Mouse (Mus musculus) cortical plate, adult 2 months (tissue): ENCODE measurements around the gene Cers6. TPM values are rescaled to one million over a fixed set of nuclear protein-coding genes. Genes with fewer than 3 reads are reported as not detected.

ENCODE experiments used
- H3K27ac ChIP-seq: fragments of 200-500 bp; 2 replicates; pipeline ENCODE4 v1.5.1; 2012; ENCODE audit warnings: low read length, control low read depth, inconsistent platforms; ENCODE audit not compliant: insufficient read depth
- H3K4me1 ChIP-seq: fragments of 200-500 bp; 2 replicates; pipeline ENCODE4 v1.6.1; 2011; ENCODE audit warnings: low read length; ENCODE audit not compliant: control insufficient read depth, insufficient read depth
- H3K4me3 ChIP-seq: fragments of 200-500 bp; 2 replicates; pipeline ENCODE4 v1.5.1; 2011; ENCODE audit warnings: mild to moderate bottlenecking, low read length, control low read depth; ENCODE audit not compliant: insufficient read depth
- CTCF ChIP-seq: fragments of 200-500 bp; IDR thresholded peaks from 2 replicates; pipeline ENCODE4 v1.5.1; 2011; ENCODE audit warnings: mild to moderate bottlenecking, control low read depth, low read length; ENCODE audit not compliant: insufficient read depth; ENCODE audit errors: extremely low read depth
- POLR2A ChIP-seq: fragments of 200-500 bp; IDR thresholded peaks from 2 replicates; pipeline ENCODE4 v1.6.1; 2011; ENCODE audit warnings: mild to moderate bottlenecking, low read length, control low read depth; ENCODE audit not compliant: insufficient read depth; ENCODE audit errors: extremely low read depth
- polyA plus RNA-seq: library from polyadenylated mRNA; depleted of rRNA; stranded (reverse); fragments of >200 nt; gene quantifications from 2 replicates; pipeline ENCODE4 v1.2.3, GENCODE M21; 2012; rRNA removed

Gene Cers6
- polyA plus RNA-seq: 25.7 and 26.5 TPM in 2 replicates

DNA sequence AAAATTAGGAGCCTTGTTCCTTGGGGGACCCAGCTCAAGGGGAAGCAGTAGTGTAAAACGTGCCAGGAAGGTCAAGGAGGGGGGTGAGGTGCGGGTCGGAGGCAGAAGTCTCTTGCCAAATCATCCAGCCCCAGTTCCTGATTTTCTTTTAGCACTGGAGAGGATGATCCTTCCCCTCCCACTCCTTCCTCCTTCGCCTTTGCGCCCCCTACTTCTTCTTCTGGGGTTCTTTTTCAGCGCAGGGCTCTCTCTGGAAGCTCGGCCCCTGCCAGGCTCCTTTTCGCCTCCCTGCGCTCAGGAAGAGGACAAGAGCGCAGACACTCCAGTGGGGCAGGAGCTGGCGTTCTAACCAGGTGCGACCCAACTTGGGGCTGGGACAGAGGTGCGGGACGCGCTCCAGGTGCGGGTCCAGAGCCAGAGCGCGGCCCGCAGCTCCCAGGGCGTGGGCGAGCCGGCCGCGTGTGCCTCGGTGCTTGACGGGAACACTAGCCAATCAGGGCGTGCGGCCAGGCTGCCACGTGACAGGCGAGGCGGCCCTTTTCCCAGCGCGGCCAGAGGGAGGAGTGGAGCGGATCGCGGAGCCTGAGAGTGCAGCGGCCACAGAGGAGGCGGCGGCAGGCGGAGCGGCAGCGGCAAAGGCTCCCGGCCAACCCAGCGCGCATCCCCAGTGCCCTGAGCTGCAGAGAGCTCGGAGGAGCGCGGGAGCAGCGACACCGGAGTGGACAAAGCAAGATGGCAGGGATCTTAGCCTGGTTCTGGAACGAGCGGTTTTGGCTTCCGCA is at the start of gene Cers6:
Gene Cers6, plus strand, starts transcription at position 538 of the 782 bp plus-strand sequence.
- peak within 1 kb of the TSS; percentile 79 for H3K27ac ChIP-seq
- peak; percentile 91 for TF ChIP-seq POLR2A
- TF ChIP-seq CTCF: no peak
- peak within 1 kb of the TSS; percentile 97 for H3K4me3 ChIP-seq
- no peaks in the 10 kb centered on the region for H3K4me1 ChIP-seq

DNA sequence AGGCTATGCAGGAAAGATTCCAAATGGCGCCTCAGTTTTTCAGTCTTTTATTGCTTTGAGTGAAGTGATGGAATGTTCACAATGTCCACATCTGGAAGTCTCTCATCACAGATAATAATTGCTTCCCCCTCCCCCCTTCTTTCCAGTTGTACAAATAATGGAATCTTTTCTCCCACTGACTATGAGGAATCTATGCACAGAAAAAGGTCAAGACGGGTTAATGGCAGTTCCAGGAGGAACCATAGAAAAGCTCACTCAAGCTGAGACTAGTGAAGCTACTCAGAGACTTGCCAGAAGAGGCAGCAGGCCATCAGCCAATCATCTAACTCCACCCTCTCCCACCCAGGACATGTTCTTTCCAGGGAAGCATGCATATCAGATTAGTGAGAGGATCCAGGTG is 46.8 kb upstream of the Cers6 start:
- no peak overlapping the region for H3K4me3 ChIP-seq
- no peaks in the 10 kb centered on the region for H3K4me1 ChIP-seq
- TF ChIP-seq POLR2A (no peak), CTCF (no peak)
- H3K27ac ChIP-seq: no peak overlapping the region

DNA sequence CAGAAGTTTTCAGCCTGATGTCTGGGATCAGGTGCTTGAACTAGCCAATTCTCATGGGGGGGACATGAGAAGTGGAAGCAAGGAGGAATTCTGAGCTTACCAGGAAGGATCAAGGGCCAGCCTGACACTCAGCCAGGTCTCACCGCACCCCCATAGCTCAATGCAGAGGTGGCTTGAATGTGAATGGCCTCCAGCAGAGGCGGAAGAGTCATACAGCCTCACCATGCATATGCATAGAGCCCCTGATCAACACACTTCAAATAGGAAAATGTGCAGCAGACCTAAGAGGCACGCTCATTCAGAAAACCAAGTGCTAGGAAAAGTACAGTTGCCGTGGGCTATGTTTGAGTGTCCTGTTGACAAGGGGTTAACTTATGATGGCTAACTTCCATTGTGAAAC is 42.2 kb upstream of the Cers6 start:
- Histone ChIP-seq H3K4me3 (no peak overlapping the region), H3K4me1 (no peaks in the 10 kb centered on the region; the same call in 1 of the 2 replicates), H3K27ac (no peak overlapping the region)
- TF ChIP-seq CTCF (no peak), POLR2A (no peak)

DNA sequence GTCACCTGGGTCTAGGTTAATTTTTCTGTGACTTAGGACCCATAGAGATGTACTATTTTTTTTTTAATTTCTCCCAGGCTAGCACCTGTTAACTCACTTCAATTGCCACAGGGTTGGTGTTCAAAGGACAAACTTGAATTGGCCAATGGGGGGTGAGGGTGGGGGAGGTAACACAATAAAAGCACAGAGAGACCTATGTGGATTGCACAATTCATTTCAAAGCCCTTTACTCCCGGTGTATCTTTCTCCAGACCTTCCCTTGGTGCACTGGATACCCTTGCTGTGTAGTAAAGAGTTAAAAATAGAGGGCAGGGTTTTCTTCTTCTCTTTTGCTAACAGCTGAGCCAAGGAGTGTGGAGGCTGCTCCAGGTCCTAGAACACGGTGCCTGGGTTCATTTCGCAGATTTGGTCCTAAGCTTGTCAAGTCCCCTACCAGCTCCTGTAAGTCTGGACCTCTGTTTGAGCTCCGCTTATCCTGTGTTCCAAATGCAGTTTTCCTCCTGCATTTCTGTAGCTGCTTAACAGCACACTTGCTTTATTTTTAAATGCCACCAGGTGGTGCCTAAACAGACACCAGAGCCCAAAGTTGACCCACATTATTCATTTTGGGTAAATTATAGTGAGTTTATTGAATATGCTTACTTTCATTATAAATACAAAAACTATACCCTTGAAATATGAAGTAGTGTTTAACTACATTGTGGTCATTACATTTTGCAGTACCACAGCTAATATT is 38.9 kb upstream of the Cers6 start:
- TF ChIP-seq POLR2A (no peak), CTCF (no peak)
- H3K4me3 ChIP-seq: no peak overlapping the region

DNA sequence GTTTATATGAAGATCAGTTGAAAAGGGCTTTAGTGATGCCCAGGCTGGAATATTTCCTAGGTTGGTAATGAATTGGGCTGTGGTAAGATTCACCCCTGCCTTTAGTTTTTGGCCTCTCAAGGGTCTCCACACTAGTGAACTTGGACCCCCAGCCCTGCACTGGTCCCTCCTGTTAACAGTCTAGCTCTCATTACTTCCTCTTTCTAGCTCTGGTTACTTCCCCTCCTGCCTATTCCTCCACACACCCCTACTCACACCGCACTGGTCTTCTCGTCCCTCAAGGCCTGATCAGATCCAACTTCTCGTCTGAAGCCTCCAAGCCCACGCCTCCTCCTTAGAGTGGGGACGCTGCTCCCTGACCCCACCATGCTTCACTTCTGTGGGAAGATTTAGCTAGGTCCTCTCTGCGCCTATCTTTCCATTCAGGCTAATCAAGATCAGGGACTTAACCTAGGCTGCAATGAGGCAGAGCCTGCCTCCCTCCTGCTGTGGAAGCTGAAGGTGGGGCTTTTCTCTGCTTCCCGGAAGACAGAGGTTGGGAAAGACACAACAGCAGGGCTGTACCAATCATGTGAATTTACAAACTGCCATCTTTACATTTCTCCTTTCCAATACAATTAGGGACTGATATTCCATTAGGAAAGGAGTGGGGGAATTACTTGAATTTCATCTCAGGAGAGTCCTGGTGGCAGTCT is 35.8 kb upstream of the Cers6 start:
- Histone ChIP-seq H3K4me3 (no peak overlapping the region), H3K4me1 (no peaks in the 10 kb centered on the region; the same call in 1 of the 2 replicates), H3K27ac (no peak overlapping the region)
- TF ChIP-seq POLR2A (no peak), CTCF (no peak)

More for the DNA sequence above, 38.9 kb upstream of the Cers6 start:
- no peak overlapping the region for H3K27ac ChIP-seq
- H3K4me1 ChIP-seq: no peaks in the 10 kb centered on the region; the same call in 1 of the 2 replicates

DNA sequence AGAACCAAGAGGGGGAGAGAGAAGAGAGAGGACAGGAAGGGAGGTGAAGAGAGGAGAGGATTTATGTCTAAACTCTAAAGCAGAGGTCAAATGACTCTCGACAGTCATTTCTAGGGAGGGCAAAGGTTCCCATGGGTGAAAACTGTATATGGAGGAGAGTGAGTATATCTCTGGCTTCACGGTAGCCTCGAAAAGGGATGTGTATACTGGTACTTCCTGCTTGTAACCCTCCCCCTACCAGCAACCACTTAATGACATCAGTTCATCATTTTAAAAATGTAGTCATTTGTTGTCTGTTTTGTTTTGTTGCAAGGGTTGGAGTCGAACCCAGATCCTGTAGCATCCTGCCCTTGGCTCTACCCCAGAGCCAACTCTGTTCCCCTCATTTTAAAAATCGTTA is 17.9 kb upstream of the Cers6 start:
- Histone ChIP-seq H3K4me3 (no peak overlapping the region), H3K4me1 (no peaks in the 10 kb centered on the region), H3K27ac (no peak overlapping the region)
- TF ChIP-seq POLR2A (no peak), CTCF (no peak)

DNA sequence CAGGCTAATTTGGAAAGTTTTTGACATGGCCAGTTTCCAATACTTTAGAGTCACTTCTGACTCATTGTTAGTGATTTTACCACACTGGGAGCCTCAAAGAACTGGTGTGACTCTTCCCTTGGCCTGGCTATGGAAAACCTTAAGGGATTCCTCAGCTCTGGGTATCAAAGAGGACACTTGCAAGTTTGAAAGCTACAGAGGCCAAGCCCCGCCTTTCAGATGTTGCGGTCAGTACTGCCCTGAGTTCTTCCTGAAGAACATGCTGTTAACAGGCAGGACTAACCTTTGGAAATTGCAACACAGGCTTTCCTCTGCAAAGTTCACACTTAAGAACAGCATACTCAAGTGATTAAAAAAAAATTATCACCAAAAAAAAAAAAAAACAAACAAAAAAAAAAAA is 16.7 kb upstream of the Cers6 start:
- H3K27ac ChIP-seq: no peak overlapping the region
- no peak overlapping the region for H3K4me3 ChIP-seq
- TF ChIP-seq CTCF: no peak
- no peak for TF ChIP-seq POLR2A
- H3K4me1 ChIP-seq: no peaks in the 10 kb centered on the region

DNA sequence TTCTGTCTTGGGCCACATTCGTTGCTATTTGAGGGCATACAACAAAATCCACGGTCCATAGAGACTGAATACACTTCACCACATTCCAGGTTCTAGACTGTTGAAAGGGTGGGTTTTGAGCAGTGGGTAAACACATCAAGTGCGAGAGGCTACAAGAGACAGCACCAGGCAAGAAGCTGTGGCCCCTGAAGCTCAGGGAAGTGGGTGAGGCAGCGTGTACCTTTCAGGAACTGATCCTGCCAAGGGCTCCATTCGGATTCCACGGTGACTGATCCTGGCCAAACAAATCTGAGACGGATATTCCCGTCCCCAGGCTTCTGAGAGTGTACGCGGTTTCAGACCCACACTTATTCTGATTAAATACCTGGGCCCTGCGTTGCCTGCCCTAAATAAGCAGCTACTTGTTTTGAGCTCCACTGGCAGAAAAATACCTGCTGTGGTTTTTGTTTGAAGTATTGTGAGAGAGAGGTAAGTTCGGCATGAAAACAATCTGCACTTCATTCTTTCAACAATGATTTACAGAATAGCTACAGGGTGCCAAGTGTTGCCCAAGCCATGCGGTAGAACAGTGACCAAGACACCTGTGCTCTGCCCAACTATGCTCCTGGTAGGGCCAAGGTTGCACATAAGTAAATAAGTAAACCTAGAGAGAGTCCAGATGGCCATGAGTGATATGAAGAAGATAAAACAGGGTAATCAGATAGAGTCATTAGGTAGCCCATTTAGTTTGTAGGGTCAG is 16.1 kb upstream of the Cers6 start:
- H3K4me1 ChIP-seq: no peaks in the 10 kb centered on the region
- no peak overlapping the region for H3K27ac ChIP-seq
- H3K4me3 ChIP-seq: no peak overlapping the region
- TF ChIP-seq POLR2A (no peak), CTCF (no peak)

DNA sequence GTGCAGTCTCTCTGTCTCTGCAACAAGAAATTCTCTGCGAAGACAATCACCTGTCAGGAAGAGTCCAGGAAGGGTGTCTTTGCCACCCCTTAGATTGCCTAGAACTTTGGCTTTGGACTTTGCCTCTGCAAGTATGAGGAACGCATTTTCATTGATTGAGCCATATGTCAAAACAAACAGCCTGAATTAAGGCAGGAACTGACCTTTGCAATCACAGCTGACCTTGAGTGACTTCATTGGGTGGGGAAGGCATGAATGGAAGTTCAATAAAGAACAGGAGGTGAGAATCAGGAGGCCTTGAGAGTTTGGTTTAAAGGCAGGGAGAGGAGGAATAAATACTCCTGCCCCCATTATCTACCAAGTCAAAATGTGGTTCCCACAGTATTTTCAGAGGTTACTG is 850 bp upstream of the Cers6 start:
- TF ChIP-seq CTCF: no peak
- TF ChIP-seq POLR2A: no peak
- no peaks in the 10 kb centered on the region for H3K4me1 ChIP-seq
- H3K27ac ChIP-seq: no peak overlapping the region
- peak overlapping the region; percentile 97; the same call in 1 of the 2 replicates for H3K4me3 ChIP-seq
